8 mouse cellular contexts compared by ENCODE assay signal in the genomic region with DNA sequence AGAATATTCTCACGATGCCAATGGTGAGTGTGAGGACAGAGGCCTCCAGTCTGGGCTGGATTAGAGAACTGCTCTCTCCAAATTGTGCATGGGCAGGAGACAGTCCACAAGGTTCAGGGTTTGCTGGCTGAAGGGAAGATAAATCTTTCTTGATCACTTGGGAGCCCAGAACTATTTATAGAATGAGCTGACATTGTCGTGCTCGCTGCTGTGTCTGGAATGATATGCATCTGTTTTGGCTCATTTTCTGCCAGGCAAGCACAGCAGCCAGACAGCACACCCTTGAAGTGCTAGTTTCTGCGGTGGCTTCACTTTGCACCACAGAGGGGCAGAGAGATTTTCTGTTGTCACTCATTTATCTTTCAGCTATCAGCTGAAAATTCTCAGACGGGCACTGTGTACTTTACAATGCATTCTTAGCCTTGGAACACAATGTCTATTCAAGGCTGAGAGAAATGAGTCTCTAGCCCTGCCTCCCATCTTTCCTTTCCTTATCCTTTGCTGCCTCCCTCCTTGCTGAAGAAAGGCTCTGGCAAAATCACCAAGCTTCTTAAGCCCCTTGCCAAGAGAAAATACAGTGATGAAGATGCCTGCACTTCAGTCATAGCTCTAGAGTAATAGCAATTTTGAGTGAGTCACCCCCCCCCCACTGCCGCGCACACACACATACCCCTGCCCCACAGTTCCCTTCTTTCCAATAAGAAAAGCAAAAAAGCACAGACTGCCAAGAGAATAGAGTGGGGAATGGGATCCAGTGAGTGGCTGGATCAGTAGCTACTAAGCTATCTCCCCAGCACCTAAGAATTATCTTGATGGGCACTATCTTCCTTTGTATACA.
DNase-seq lines count a peak whose midpoint lies in the region; ATAC-seq and TF ChIP-seq lines count a peak whose summit lies in the region.

No protein-coding gene starts in this region.

- no peaks in the 10 kb centered on the region for H3K9me3 ChIP-seq in heart, postnatal 0 days (replicated peaks; ENCODE audit: control insufficient read depth, low read length)
- no peaks in the 10 kb centered on the region for H3K9me3 ChIP-seq in midbrain, embryonic 10.5 days (replicated peaks)
- H3K9me3 ChIP-seq in liver, embryonic 11.5 days (ENCODE audit: control insufficient read depth, low read length) = no peaks in the 10 kb centered on the region

- DNase-seq in heart, adult 18-20 months = peak; percentile 23 to 34
- no peak for DNase-seq in heart, postnatal 25 days (ENCODE audit: low spot score)
- DNase-seq in brain, embryonic 14.5 days (ENCODE audit: low read depth) = peak; percentile 71
- peak; percentile 28 for DNase-seq in heart, postnatal 0 days (ENCODE audit: low spot score)
- no peak for DNase-seq in midbrain, embryonic 10.5 days (ENCODE audit: low spot score)
- DNase-seq in urinary bladder, postnatal 14 days (ENCODE audit: low spot score) = no peak
- no peak for DNase-seq in liver, embryonic 11.5 days (ENCODE audit: low spot score)
- no peak for DNase-seq in cerebellum, adult 11 months

- peak overlapping the region; percentile 73 for H3K27ac ChIP-seq in heart, postnatal 0 days (ENCODE audit: low read depth)
- peak overlapping the region; percentile 33; the same call in 1 of the 2 replicates for H3K27ac ChIP-seq in midbrain, embryonic 10.5 days (replicated peaks)
- no peak overlapping the region for H3K27ac ChIP-seq in liver, embryonic 11.5 days (ENCODE audit: low read depth, low read length)

- 26% methylated on average over 7 of the region's 7 CpGs for WGBS in heart, postnatal 0 days
- 70% methylated on average over 7 of the region's 7 CpGs for WGBS in midbrain, embryonic 10.5 days
- 58% methylated on average over 7 of the region's 7 CpGs for WGBS in liver, embryonic 11.5 days

- no peak overlapping the region for H3K9ac ChIP-seq in heart, postnatal 0 days (replicated peaks; ENCODE audit: low read depth, low read length)
- H3K9ac ChIP-seq in liver, embryonic 11.5 days (ENCODE audit: low read depth, low read length) = no peak overlapping the region

- TF ChIP-seq CTCF in brain, embryonic 14.5 days (IDR thresholded peaks at IDR 0.05; ENCODE audit: borderline replicate concordance, extremely low read depth, insufficient read depth, insufficient read length) = no peak
- no peak for TF ChIP-seq CTCF in heart, postnatal 0 days (IDR thresholded peaks at IDR 0.05; ENCODE audit: low read depth)

- TF ChIP-seq EP300 in heart, postnatal 0 days (IDR thresholded peaks at IDR 0.05; ENCODE audit: low read depth) = no peak

- no peak for TF ChIP-seq POLR2A in brain, embryonic 14.5 days (IDR thresholded peaks at IDR 0.05; ENCODE audit: borderline replicate concordance, extremely low read depth, insufficient read depth, insufficient read length, poor library complexity, severe bottlenecking)

- H3K27me3 ChIP-seq in heart, postnatal 0 days (ENCODE audit: control insufficient read depth, insufficient read depth, low read length) = no peaks in the 10 kb centered on the region
- no peaks in the 10 kb centered on the region for H3K27me3 ChIP-seq in midbrain, embryonic 10.5 days (ENCODE audit: low read depth, poor library complexity, severe bottlenecking)
- H3K27me3 ChIP-seq in liver, embryonic 11.5 days (replicated peaks; ENCODE audit: control insufficient read depth, insufficient read depth, low read length) = no peaks in the 10 kb centered on the region

- H3K4me2 ChIP-seq in heart, postnatal 0 days (ENCODE audit: low read depth, low read length) = peak overlapping the region; percentile 8
- no peak overlapping the region for H3K4me2 ChIP-seq in liver, embryonic 11.5 days

- H3K4me3 ChIP-seq in heart, postnatal 0 days (ENCODE audit: low read depth, low read length) = no peak overlapping the region
- H3K4me3 ChIP-seq in midbrain, embryonic 10.5 days = no peak overlapping the region
- H3K4me3 ChIP-seq in liver, embryonic 11.5 days (ENCODE audit: low read depth, low read length) = no peak overlapping the region

- H3K4me1 ChIP-seq in heart, postnatal 0 days (ENCODE audit: control insufficient read depth, insufficient read depth) = peaks cover 17% of the 10 kb centered on the region
- H3K4me1 ChIP-seq in midbrain, embryonic 10.5 days = peaks cover 20% of the 10 kb centered on the region
- no peaks in the 10 kb centered on the region for H3K4me1 ChIP-seq in liver, embryonic 11.5 days (replicated peaks; ENCODE audit: control insufficient read depth, insufficient read depth, low read length)

- ATAC-seq in heart, postnatal 0 days (ENCODE audit: insufficient read depth, low read depth) = peak; percentile 59
- ATAC-seq in liver, embryonic 11.5 days (replicated peaks; ENCODE audit: low FRiP score) = no peak

- 0 out of 2 replicates have a peak, but pooled peaks cover 4% of the 10 kb centered on the region for H3K36me3 ChIP-seq in heart, postnatal 0 days (replicated peaks; ENCODE audit: control insufficient read depth, insufficient read depth, low read length)
- H3K36me3 ChIP-seq in midbrain, embryonic 10.5 days = peaks cover 5% of the 10 kb centered on the region; the same call in 1 of the 2 replicates
- no peaks in the 10 kb centered on the region for H3K36me3 ChIP-seq in liver, embryonic 11.5 days (ENCODE audit: control insufficient read depth, insufficient read depth, low read length)

- intact Hi-C loops in heart, postnatal 25 days (cut with DNase I) = no loop called here

Comparison
In these comparisons a context has a peak if more than half of its experiments do, and no peak if none do; other contexts are left out.
1. DNase-seq: peak in heart, adult 18-20 months (2 of 2), brain, embryonic 14.5 days (single experiment) and heart, postnatal 0 days (single experiment); none in heart, postnatal 25 days (single experiment), midbrain, embryonic 10.5 days (single experiment), urinary bladder, postnatal 14 days (single experiment), liver, embryonic 11.5 days (single experiment) and cerebellum, adult 11 months (single experiment).